Mouse (Mus musculus) small intestine, adult 2 months (tissue): Measurements from ENCODE around the gene Lama5. TPM values are rescaled to one million over a fixed set of nuclear protein-coding genes. Genes with fewer than 3 reads are reported as not detected.

Experiments used
- H3K27ac ChIP-seq: fragments of 200-500 bp; 2 replicates; pipeline ENCODE4 v1.5.1; 2012; ENCODE audit warnings: low read depth, low read length, control low read depth, inconsistent platforms; ENCODE audit not compliant: insufficient read depth
- H3K27me3 ChIP-seq: fragments of 200-500 bp; 2 replicates; pipeline ENCODE4 v1.6.1; 2012; ENCODE audit warnings: mild to moderate bottlenecking, moderate library complexity, low read length, inconsistent platforms; ENCODE audit not compliant: control insufficient read depth, insufficient read depth
- H3K36me3 ChIP-seq: fragments of 200-500 bp; 2 replicates; pipeline ENCODE4 v1.6.1; 2012; ENCODE audit warnings: mild to moderate bottlenecking, low read length, control low read depth, inconsistent platforms; ENCODE audit not compliant: control insufficient read depth, insufficient read depth
- H3K4me1 ChIP-seq: fragments of 200-500 bp; 2 replicates; pipeline ENCODE4 v1.6.1; 2012; ENCODE audit warnings: low read length, inconsistent platforms, mixed read lengths; ENCODE audit not compliant: control insufficient read depth, insufficient read depth, insufficient read length
- H3K4me3 ChIP-seq: fragments of 200-500 bp; 2 replicates; pipeline ENCODE4 v1.5.1; 2012; ENCODE audit warnings: low read depth, mild to moderate bottlenecking, control low read depth, inconsistent platforms, low read length, moderate library complexity
- CTCF ChIP-seq: fragments of 200-500 bp; IDR thresholded peaks from 2 replicates; pipeline ENCODE4 v1.5.1; 2012; ENCODE audit warnings: low read depth, mild to moderate bottlenecking, control low read depth, inconsistent platforms, low read length, moderate library complexity, mixed read lengths; ENCODE audit not compliant: insufficient replicate concordance, insufficient read length; ENCODE audit errors: extremely low read depth
- POLR2A ChIP-seq: fragments of 200-500 bp; IDR thresholded peaks from 2 replicates; pipeline ENCODE4 v1.6.1; 2012; ENCODE audit warnings: low read depth, mild to moderate bottlenecking, control low read depth, inconsistent platforms, low read length, moderate library complexity
- WGBS: fragments of 180-500 bp; shearing (Covaris S2); methylation state at CpG from one replicate; pipeline ENCODE4 v1.1.7; 2018; 5-methylcytosine and 5-hydroxymethylcytosine counted together
- polyA plus RNA-seq: library from polyadenylated mRNA; depleted of rRNA; stranded (reverse); fragments of >200 nt; gene quantifications from 2 replicates; pipeline ENCODE4 v1.2.3, GENCODE M21; 2012

Gene Lama5
- polyA plus RNA-seq, 1 experiment: 41.7 TPM

- H3K27me3 ChIP-seq: no peaks in the 10 kb centered on the region
- no peak overlapping the region for H3K27ac ChIP-seq
- TF ChIP-seq POLR2A (no peak), CTCF (no peak)
- 83% methylated on average over 9 of the region's 9 CpGs for WGBS
- H3K4me3 ChIP-seq: no peak overlapping the region
- H3K4me1 ChIP-seq: no peaks in the 10 kb centered on the region
- H3K36me3 ChIP-seq: no peaks in the 10 kb centered on the region
These were observed 21.2 kb downstream of the Lama5 start for GRCm38 (mm10) chr2:180204501-180204900.

- H3K36me3 ChIP-seq: no peaks in the 10 kb centered on the region
- 79% methylated on average over 10 of the region's 10 CpGs for WGBS
- no peak overlapping the region for H3K27ac ChIP-seq
These were observed 22.9 kb downstream of the Lama5 start for GRCm38 (mm10) chr2:180202805-180203204.

GRCm38 (mm10) chr2:180202263-180202662 lies 23.4 kb downstream of the Lama5 start:
- H3K27ac ChIP-seq: no peak overlapping the region
- TF ChIP-seq POLR2A (no peak), CTCF (no peak)
- H3K4me3 ChIP-seq: no peak overlapping the region
- 94% methylated on average over 14 of the region's 14 CpGs for WGBS
- no peaks in the 10 kb centered on the region for H3K4me1 ChIP-seq
- H3K27me3 ChIP-seq: no peaks in the 10 kb centered on the region
- no peaks in the 10 kb centered on the region for H3K36me3 ChIP-seq

More at GRCm38 (mm10) chr2:180202805-180203204, 22.9 kb downstream of the Lama5 start:
- no peaks in the 10 kb centered on the region for H3K27me3 ChIP-seq
- H3K4me3 ChIP-seq: no peak overlapping the region
- H3K4me1 ChIP-seq: no peaks in the 10 kb centered on the region
- TF ChIP-seq CTCF (no peak), POLR2A (no peak)

GRCm38 (mm10) chr2:180201303-180201702 lies 24.4 kb downstream of the Lama5 start:
- no peak for TF ChIP-seq POLR2A
- no peak for TF ChIP-seq CTCF
- Histone ChIP-seq H3K36me3 (no peaks in the 10 kb centered on the region), H3K4me3 (no peak overlapping the region), H3K27me3 (no peaks in the 10 kb centered on the region), H3K4me1 (no peaks in the 10 kb centered on the region), H3K27ac (no peak overlapping the region)
- 76% methylated on average over 9 of the region's 9 CpGs for WGBS

- TF ChIP-seq POLR2A (no peak), CTCF (no peak)
- WGBS: 63% methylated on average over 11 of the region's 11 CpGs
- Histone ChIP-seq H3K27ac (no peak overlapping the region), H3K4me1 (no peaks in the 10 kb centered on the region), H3K27me3 (no peaks in the 10 kb centered on the region), H3K4me3 (no peak overlapping the region), H3K36me3 (no peaks in the 10 kb centered on the region)
These were observed 25.0 kb downstream of the Lama5 start for GRCm38 (mm10) chr2:180200681-180201080.

- 92% methylated on average over 10 of the region's 10 CpGs for WGBS
- no peak overlapping the region for H3K4me3 ChIP-seq
- H3K27me3 ChIP-seq: no peaks in the 10 kb centered on the region
- TF ChIP-seq CTCF: no peak
- TF ChIP-seq POLR2A: no peak
- no peak overlapping the region for H3K27ac ChIP-seq
- no peaks in the 10 kb centered on the region for H3K4me1 ChIP-seq
- no peaks in the 10 kb centered on the region for H3K36me3 ChIP-seq
These were observed 26.9 kb downstream of the Lama5 start for GRCm38 (mm10) chr2:180198782-180199181.

- H3K27ac ChIP-seq: no peak overlapping the region
- H3K4me1 ChIP-seq: no peaks in the 10 kb centered on the region
- H3K27me3 ChIP-seq: no peaks in the 10 kb centered on the region
- TF ChIP-seq POLR2A (no peak), CTCF (no peak)
- no peak overlapping the region for H3K4me3 ChIP-seq
- no peaks in the 10 kb centered on the region for H3K36me3 ChIP-seq
- 88% methylated on average over 10 of the region's 10 CpGs for WGBS
These were observed 28.2 kb downstream of the Lama5 start for GRCm38 (mm10) chr2:180197323-180198037.
